Mouse (Mus musculus): ENCODE data around the gene Prox1. TPM values are rescaled to one million over a fixed set of nuclear protein-coding genes. Genes with fewer than 3 reads are reported as not detected.
A peak's percentile ranks its signal among the peaks of the same experiment; 100 is the strongest.

Gene Prox1
- total RNA-seq, 2 experiments from 2014 or later = 7.3 to 7.4 TPM

GRCm38 (mm10) chr1:190190231-190190965 lies 19.9 kb upstream of the Prox1 start:
- intact Hi-C loops (cut with DNase I) = no loop called here
- no peak for DNase-seq (ENCODE audit: extremely low spot score in 1 of 2, low spot score in 2 of 2)
- no peak for TF ChIP-seq CTCF (IDR thresholded peaks at IDR 0.05)
- Histone ChIP-seq H3K4me3 (no peak overlapping the region), H3K27ac (no peak overlapping the region)

GRCm38 (mm10) chr1:190189125-190189524 lies 18.6 kb upstream of the Prox1 start:
- H3K27ac ChIP-seq = no peak overlapping the region
- intact Hi-C loops (cut with DNase I) = no loop called here
- TF ChIP-seq CTCF (IDR thresholded peaks at IDR 0.05) = no peak
- no peak for DNase-seq (ENCODE audit: extremely low spot score in 1 of 2, low spot score in 2 of 2)
- H3K4me3 ChIP-seq = no peak overlapping the region

GRCm38 (mm10) chr1:190186336-190186735 lies 15.8 kb upstream of the Prox1 start:
- Histone ChIP-seq H3K27ac (no peak overlapping the region), H3K4me3 (no peak overlapping the region)
- intact Hi-C loops (cut with DNase I) = no loop called here
- no peak for TF ChIP-seq CTCF (IDR thresholded peaks at IDR 0.05)
- DNase-seq (ENCODE audit: extremely low spot score in 1 of 2, low spot score in 2 of 2) = no peak

- no peak for DNase-seq (ENCODE audit: extremely low spot score in 1 of 2, low spot score in 2 of 2)
- no peak for TF ChIP-seq CTCF (IDR thresholded peaks at IDR 0.05)
Observed at GRCm38 (mm10) chr1:190185284-190185683, 14.8 kb upstream of the Prox1 start.

DNA sequence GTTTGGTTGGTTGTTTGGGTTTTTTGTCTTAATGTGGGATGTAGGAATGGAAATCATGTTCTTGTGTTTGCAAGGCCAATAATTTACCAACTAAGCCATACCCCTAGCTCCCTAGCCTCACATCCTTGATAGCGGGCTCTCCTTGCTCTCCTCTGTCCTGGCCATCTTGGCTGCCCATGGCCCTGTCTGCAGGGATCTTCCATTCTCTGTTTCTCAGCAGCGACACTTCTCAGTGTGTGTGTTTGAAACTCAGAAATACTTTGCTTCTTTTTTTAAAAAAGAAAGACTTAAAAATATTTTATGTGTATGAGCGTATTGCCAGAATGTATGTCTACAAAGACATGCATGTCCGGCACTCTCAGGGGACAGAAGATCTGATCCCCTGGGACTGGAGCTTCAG lies 13.1 kb upstream of the Prox1 start:
- no peak overlapping the region for H3K27ac ChIP-seq
- intact Hi-C loops (cut with DNase I) = no loop called here
- H3K4me3 ChIP-seq = no peak overlapping the region
- TF ChIP-seq CTCF (IDR thresholded peaks at IDR 0.05) = no peak
- no peak for DNase-seq (ENCODE audit: extremely low spot score in 1 of 2, low spot score in 2 of 2)

More at GRCm38 (mm10) chr1:190185284-190185683, 14.8 kb upstream of the Prox1 start:
- Histone ChIP-seq H3K27ac (no peak overlapping the region), H3K4me3 (no peak overlapping the region)
- intact Hi-C loops (cut with DNase I) = no loop called here

DNA sequence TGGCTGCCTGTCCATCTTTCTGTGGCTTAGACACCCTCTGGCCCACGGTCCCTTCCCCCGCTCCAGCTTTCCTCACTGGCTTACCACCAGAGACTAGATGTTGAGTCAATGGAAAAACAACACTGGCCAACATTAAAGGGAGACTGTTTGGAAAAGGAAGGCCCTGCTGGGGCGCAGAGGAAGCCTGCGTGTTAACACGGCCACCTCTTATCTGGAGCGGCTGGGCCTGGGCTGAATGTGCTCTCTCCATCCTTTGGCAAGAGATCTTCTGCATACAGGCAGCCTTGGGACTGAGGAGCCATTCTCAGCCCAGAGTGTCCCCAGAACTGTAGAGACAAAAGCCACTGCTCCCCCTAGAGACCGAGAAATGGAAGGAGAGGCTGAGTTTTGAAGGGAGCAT lies 11.3 kb upstream of the Prox1 start:
- no peak for DNase-seq (ENCODE audit: extremely low spot score in 1 of 2, low spot score in 2 of 2)
- TF ChIP-seq CTCF (IDR thresholded peaks at IDR 0.05) = no peak; the same call in 1 of the 2 replicates
- intact Hi-C loops (cut with DNase I) = no loop called here
- Histone ChIP-seq H3K4me3 (no peak overlapping the region), H3K27ac (no peak overlapping the region)

- Histone ChIP-seq H3K27ac (no peak overlapping the region), H3K4me3 (no peak overlapping the region)
- no peak for DNase-seq (ENCODE audit: extremely low spot score in 1 of 2, low spot score in 2 of 2)
- intact Hi-C loops (cut with DNase I) = no loop called here
- TF ChIP-seq CTCF (IDR thresholded peaks at IDR 0.05) = no peak
Observed at GRCm38 (mm10) chr1:190180861-190181260, 10.3 kb upstream of the Prox1 start.

- no peak overlapping the region for H3K4me3 ChIP-seq
- intact Hi-C loops (cut with DNase I) = no loop called here
- H3K27ac ChIP-seq = no peak overlapping the region
- TF ChIP-seq CTCF (IDR thresholded peaks at IDR 0.05) = no peak
- no peak for DNase-seq (ENCODE audit: extremely low spot score in 1 of 2, low spot score in 2 of 2)
Observed at GRCm38 (mm10) chr1:190176961-190177360, 6.4 kb upstream of the Prox1 start.

DNA sequence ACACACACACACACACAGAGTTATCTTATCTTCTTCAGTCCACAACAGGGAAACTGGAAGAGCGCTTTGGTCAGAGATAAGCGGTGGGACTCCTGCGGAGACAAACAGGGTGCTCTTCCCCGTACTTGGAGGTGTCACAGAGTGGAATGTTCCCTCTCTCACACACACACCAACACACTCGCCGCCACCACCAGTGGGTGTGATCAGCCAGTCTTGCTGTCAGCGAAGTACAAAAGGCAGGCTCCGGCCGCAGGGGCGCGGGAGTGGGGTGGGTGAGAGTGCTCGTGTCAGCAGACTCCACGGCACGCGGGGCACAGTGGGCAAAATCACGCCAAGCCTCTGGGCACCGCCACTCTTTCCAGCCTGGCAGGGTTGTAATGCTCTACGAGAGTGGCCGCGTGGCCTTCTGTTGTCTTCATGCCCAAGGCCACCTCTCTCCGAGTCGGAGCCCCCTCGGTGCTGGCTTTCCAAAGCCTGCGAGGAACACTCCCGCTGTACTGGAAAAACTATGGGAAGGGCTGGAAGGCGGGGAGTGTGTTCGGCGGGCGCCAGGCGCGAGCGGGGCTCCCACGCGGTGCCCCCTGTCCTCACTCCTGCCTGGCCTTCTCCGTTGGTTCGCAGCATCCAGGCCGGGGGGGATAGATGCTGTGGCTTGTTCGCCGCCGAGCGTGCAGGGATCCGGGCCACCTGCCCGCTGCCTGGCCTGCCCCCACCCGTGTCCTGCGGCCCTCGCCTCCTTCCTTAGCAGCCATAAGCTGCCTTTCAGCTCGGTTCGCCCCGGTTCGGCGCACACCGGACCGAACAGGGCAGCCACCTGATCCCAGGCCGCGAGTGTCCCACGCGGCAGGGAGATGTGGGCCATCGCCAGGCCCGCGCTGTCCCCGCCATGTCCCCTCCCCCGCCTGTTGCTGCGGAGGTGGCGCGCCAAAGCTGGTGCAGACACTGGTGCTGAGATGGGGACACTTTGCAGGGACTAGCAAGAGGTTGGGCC lies 4.5 kb upstream of the Prox1 start:
- no peak overlapping the region for H3K27ac ChIP-seq
- intact Hi-C loops (cut with DNase I) = no loop called here
- H3K4me3 ChIP-seq = peak overlapping the region; percentile 27
- DNase-seq (ENCODE audit: extremely low spot score in 1 of 2, low spot score in 2 of 2) = no peak
- TF ChIP-seq CTCF (IDR thresholded peaks at IDR 0.05) = no peak

DNA sequence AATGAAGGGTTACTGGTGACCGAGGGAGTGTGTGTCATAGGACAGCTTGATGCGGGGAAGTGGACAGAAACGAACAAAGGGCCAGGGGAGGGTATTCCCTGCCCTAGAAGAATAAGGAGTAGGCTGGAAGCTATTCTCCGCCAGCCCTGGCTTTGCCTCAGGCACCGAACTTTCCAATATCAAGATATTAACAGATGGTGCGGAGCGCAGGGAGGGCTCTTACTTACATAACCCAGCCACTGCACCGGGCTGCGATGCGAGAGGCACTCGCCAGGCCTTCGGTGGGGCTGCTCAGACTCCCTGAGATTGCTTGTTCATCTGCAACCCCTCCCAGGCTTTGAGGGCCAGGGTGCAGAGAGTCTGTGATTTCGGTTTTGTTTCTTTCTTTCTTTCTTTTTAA lies 3.7 kb upstream of the Prox1 start:
- no peak for DNase-seq (ENCODE audit: extremely low spot score in 1 of 2, low spot score in 2 of 2)
- Histone ChIP-seq H3K27ac (no peak overlapping the region), H3K4me3 (no peak overlapping the region)
- intact Hi-C loops (cut with DNase I) = no loop called here
- no peak for TF ChIP-seq CTCF (IDR thresholded peaks at IDR 0.05)

DNA sequence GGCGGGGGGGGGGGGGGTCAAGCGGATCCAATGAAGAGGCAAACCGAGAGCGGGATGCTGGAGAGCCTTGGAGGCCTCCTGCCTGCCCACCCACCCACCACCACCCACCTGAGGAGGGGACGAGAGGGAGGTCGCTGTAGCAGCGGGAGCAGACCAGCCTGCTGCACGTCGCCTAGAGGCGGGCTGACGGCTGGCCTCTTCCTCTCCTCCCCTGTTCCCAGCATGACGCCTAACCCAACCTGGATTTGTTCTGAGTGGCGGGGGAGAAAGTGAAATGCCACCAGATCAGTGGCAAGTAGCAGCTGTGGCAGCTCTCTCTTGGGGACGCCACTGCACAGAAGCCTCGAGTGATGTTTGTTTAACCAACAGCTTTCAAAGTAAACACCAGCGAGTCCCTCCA lies 3.1 kb upstream of the Prox1 start:
- no peak overlapping the region for H3K27ac ChIP-seq
- intact Hi-C loops (cut with DNase I) = no loop called here
- DNase-seq (ENCODE audit: extremely low spot score in 1 of 2, low spot score in 2 of 2) = no peak
- no peak for TF ChIP-seq CTCF (IDR thresholded peaks at IDR 0.05)
- no peak overlapping the region for H3K4me3 ChIP-seq

DNA sequence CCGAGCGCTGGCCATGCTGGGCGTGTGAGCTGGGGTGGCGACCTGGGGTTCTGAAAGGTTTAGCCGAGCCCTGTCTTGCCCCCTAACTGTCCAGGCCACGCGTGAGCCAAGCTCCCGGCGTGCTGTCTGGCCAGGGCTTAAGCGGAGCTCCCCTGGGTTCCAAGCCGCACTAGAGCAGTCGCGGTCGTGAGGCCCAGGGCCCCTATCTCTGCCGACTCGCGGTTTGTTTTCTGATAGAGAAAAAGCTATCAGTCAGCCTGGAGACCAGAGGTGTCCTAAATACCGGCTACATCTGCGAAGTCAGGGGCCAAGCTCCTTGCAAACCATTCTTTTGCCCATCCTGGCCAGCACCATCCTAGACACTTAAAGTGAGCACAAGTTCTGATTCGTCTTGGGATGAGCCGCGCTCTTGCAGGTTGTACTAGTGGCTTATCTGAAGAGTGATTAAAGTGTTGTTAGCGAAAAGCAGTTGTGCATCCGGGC lies 2.5 kb upstream of the Prox1 start:
- TF ChIP-seq CTCF (IDR thresholded peaks at IDR 0.05) = no peak
- Histone ChIP-seq H3K4me3 (no peak overlapping the region), H3K27ac (no peak overlapping the region)
- intact Hi-C loops (cut with DNase I) = no loop called here
- DNase-seq (ENCODE audit: extremely low spot score in 1 of 2, low spot score in 2 of 2) = no peak

All from left cerebral cortex, adult 2 months (tissue).